Mouse (Mus musculus): ENCODE data around the gene Serpinb13. TPM values are rescaled to one million over a fixed set of nuclear protein-coding genes. Genes with fewer than 3 reads are reported as not detected.

The Serpinb13 gene
- not detected in 2 replicates for polyA plus RNA-seq (2015; fragmentation: Nextera tagmentation; extraction: Ambion mirVana)

DNA sequence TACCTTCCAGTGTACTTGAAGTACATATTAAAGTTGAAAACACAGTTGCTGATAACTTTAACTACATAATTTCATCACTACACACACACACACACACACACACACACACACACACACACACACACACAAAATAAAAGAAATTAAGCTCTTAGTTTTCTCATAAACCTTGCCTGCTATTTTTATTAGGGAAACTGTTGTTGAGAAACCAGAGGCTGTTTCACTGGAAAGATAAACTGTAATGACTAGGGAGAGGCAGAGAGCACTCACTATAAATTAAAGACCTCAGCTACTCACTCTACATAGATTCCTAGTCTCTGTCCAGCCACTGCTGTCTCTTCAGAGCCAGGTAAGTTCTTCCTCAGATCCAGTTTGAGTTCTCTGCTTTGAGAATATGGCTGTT is at the start of gene Serpinb13:
Gene Serpinb13 (plus strand): TSS at position 301 of the 400 bp plus-strand sequence.
- Histone ChIP-seq H3K36me3 (no peaks in the 10 kb centered on the region), H3K27me3 (no peaks in the 10 kb centered on the region), H3K27ac (no peak within 1 kb of the TSS), H3K4me3 (no peak within 1 kb of the TSS), H3K4me1 (no peaks in the 10 kb centered on the region), H3K4me2 (no peak within 1 kb of the TSS), H3K9ac (no peak within 1 kb of the TSS), H3K9me3 (no peaks in the 10 kb centered on the region)
- ATAC-seq (ENCODE audit: insufficient number of reproducible peaks, insufficient read depth, low FRiP score, low TSS enrichment, low read depth), result no peak

- Histone ChIP-seq H3K36me3 (no peaks in the 10 kb centered on the region), H3K4me1 (peaks cover 4% of the 10 kb centered on the region; the same call in 1 of the 2 replicates), H3K9ac (no peak overlapping the region), H3K27ac (no peak overlapping the region), H3K4me3 (no peak overlapping the region), H3K27me3 (no peaks in the 10 kb centered on the region), H3K4me2 (no peak overlapping the region), H3K9me3 (0 out of 2 replicates have a peak, but pooled peaks cover 2% of the 10 kb centered on the region)
- ATAC-seq (ENCODE audit: insufficient number of reproducible peaks, insufficient read depth, low FRiP score, low TSS enrichment, low read depth), result no peak
- WGBS, result 80% methylated on average over 4 of the region's 4 CpGs
These were observed 48.8 kb upstream of the Serpinb13 start for GRCm38 (mm10) chr1:106931954-106932353.

GRCm38 (mm10) chr1:106933658-106934057 is 47.1 kb upstream of the Serpinb13 start:
- Histone ChIP-seq H3K4me2 (no peak overlapping the region), H3K36me3 (no peaks in the 10 kb centered on the region), H3K9ac (no peak overlapping the region), H3K4me1 (peaks cover 4% of the 10 kb centered on the region; the same call in 1 of the 2 replicates), H3K4me3 (no peak overlapping the region), H3K27me3 (no peaks in the 10 kb centered on the region), H3K27ac (no peak overlapping the region), H3K9me3 (0 out of 2 replicates have a peak, but pooled peaks cover 2% of the 10 kb centered on the region)
- no peak for ATAC-seq (ENCODE audit: insufficient number of reproducible peaks, insufficient read depth, low FRiP score, low TSS enrichment, low read depth)

GRCm38 (mm10) chr1:106934265-106934664 is 46.5 kb upstream of the Serpinb13 start, which contains the start of gene Serpinb12:
Serpinb12 (plus strand) TSS chr1:106934449.
- H3K36me3 ChIP-seq, result no peaks in the 10 kb centered on the region
- ATAC-seq (ENCODE audit: insufficient number of reproducible peaks, insufficient read depth, low FRiP score, low TSS enrichment, low read depth), result no peak
- no peak within 1 kb of the TSS for H3K4me3 ChIP-seq
- H3K4me2 ChIP-seq, result no peak within 1 kb of the TSS
- H3K4me1 ChIP-seq, result peaks cover 4% of the 10 kb centered on the region; the same call in 1 of the 2 replicates
- H3K9ac ChIP-seq, result no peak within 1 kb of the TSS
- H3K27me3 ChIP-seq, result no peaks in the 10 kb centered on the region
- 0 out of 2 replicates have a peak, but pooled peaks cover 2% of the 10 kb centered on the region for H3K9me3 ChIP-seq
- H3K27ac ChIP-seq, result no peak within 1 kb of the TSS
- 81% methylated on average over 6 of the region's 6 CpGs for WGBS

- Histone ChIP-seq H3K9ac (no peak overlapping the region), H3K4me3 (no peak overlapping the region), H3K27ac (no peak overlapping the region), H3K27me3 (no peaks in the 10 kb centered on the region), H3K9me3 (no peaks in the 10 kb centered on the region), H3K36me3 (no peaks in the 10 kb centered on the region), H3K4me1 (no peaks in the 10 kb centered on the region), H3K4me2 (no peak overlapping the region)
- 77% methylated on average over 1 of the region's 1 CpGs for WGBS
- no peak for ATAC-seq (ENCODE audit: insufficient number of reproducible peaks, insufficient read depth, low FRiP score, low TSS enrichment, low read depth)
These were observed 33.6 kb upstream of the Serpinb13 start for GRCm38 (mm10) chr1:106947217-106947616.

- no peak for ATAC-seq (ENCODE audit: insufficient number of reproducible peaks, insufficient read depth, low FRiP score, low TSS enrichment, low read depth)
- Histone ChIP-seq H3K4me2 (no peak overlapping the region), H3K27ac (no peak overlapping the region), H3K9me3 (no peaks in the 10 kb centered on the region), H3K27me3 (no peaks in the 10 kb centered on the region), H3K4me1 (no peaks in the 10 kb centered on the region), H3K4me3 (no peak overlapping the region), H3K36me3 (no peaks in the 10 kb centered on the region), H3K9ac (no peak overlapping the region)
- WGBS, result 60% methylated on average over 3 of the region's 3 CpGs
These were observed 20.8 kb upstream of the Serpinb13 start for GRCm38 (mm10) chr1:106959981-106960380.

- H3K4me2 ChIP-seq, result no peak overlapping the region
- H3K4me1 ChIP-seq, result no peaks in the 10 kb centered on the region
- no peak overlapping the region for H3K9ac ChIP-seq
- H3K9me3 ChIP-seq, result no peaks in the 10 kb centered on the region
- WGBS, result 41% methylated on average over 3 of the region's 3 CpGs
- H3K27ac ChIP-seq, result no peak overlapping the region
- no peak for ATAC-seq (ENCODE audit: insufficient number of reproducible peaks, insufficient read depth, low FRiP score, low TSS enrichment, low read depth)
- H3K36me3 ChIP-seq, result no peaks in the 10 kb centered on the region
- no peak overlapping the region for H3K4me3 ChIP-seq
- no peaks in the 10 kb centered on the region for H3K27me3 ChIP-seq
These were observed 19.8 kb upstream of the Serpinb13 start for GRCm38 (mm10) chr1:106961023-106961422.

DNA sequence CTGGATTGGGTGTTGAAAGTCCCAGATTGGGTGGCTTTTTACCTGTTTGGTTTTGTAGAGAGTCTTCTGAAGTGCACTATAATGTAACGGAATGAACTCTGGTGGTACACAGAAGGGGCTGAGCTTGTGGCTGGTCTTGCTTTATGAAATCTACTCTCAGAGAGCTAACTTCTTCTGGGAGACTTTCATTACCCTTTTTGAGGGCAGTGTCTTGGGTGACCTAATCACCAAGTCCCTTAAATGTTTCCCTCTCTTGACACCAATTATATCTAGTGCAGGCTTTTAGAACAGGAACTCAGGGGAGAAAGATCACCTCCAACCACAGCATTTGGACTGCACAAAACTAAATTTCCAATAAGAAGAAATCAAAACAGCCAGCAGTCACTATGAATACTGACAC is 2.3 kb downstream of the Serpinb13 start:
- Histone ChIP-seq H3K27ac (no peak overlapping the region), H3K27me3 (no peaks in the 10 kb centered on the region), H3K36me3 (no peaks in the 10 kb centered on the region), H3K4me3 (no peak overlapping the region), H3K4me2 (no peak overlapping the region), H3K9ac (no peak overlapping the region), H3K9me3 (no peaks in the 10 kb centered on the region), H3K4me1 (no peaks in the 10 kb centered on the region)
- WGBS, result 94% methylated on average over 1 of the region's 1 CpGs
- ATAC-seq (ENCODE audit: insufficient number of reproducible peaks, insufficient read depth, low FRiP score, low TSS enrichment, low read depth), result no peak

- WGBS, result 67% methylated on average over 2 of the region's 2 CpGs
- no peaks in the 10 kb centered on the region for H3K36me3 ChIP-seq
- ATAC-seq (ENCODE audit: insufficient number of reproducible peaks, insufficient read depth, low FRiP score, low TSS enrichment, low read depth), result no peak
These were observed 3.1 kb downstream of the Serpinb13 start for GRCm38 (mm10) chr1:106983865-106984264.

DNA sequence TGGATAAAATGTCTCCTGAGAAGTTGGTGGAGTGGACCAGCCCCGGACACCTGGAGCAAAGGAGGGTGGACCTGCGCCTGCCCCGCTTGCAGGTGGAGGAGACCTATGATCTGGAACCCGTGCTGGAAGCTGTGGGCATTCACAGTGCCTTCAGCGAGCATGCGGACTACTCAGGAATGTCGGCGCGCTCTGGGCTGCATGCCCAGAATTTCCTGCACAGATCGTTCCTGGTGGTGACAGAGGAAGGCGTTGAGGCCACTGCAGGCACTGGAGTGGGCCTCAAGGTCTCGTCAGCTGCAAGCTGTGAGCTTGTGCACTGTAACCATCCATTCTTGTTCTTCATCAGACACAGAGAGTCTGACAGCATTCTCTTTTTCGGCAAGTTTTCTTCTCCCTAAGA is 19.6 kb downstream of the Serpinb13 start:
- Histone ChIP-seq H3K4me2 (no peak overlapping the region), H3K4me3 (no peak overlapping the region), H3K36me3 (no peaks in the 10 kb centered on the region), H3K4me1 (no peaks in the 10 kb centered on the region), H3K9me3 (no peaks in the 10 kb centered on the region), H3K27me3 (no peaks in the 10 kb centered on the region), H3K9ac (no peak overlapping the region), H3K27ac (no peak overlapping the region)
- 62% methylated on average over 13 of the region's 13 CpGs for WGBS
- no peak for ATAC-seq (ENCODE audit: insufficient number of reproducible peaks, insufficient read depth, low FRiP score, low TSS enrichment, low read depth)

More at GRCm38 (mm10) chr1:106983865-106984264, 3.1 kb downstream of the Serpinb13 start:
- H3K4me3 ChIP-seq, result no peak overlapping the region
- no peaks in the 10 kb centered on the region for H3K27me3 ChIP-seq
- H3K9me3 ChIP-seq, result no peaks in the 10 kb centered on the region
- no peak overlapping the region for H3K4me2 ChIP-seq
- no peak overlapping the region for H3K27ac ChIP-seq
- no peaks in the 10 kb centered on the region for H3K4me1 ChIP-seq
- H3K9ac ChIP-seq, result no peak overlapping the region

DNA sequence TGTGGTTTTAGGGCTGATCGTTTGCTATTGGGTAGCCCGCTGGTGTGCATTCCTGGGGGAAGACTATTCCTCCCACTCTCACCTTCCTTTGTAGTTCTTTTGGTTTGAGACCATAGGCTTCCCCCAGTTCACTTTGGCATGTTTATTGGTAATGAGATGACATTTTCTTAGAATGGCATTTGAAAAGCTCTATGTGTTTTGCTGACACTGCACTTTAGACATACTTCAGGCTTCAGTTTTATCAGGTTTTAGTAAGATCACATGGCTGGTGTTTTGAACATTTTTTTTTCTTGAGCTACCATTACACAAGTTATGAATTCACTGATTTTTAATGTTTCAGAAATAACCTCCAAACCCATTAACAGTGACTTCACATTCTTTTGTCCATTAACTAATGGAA is 21.0 kb downstream of the Serpinb13 start:
- WGBS, result 77% methylated on average over 2 of the region's 2 CpGs
- Histone ChIP-seq H3K36me3 (no peaks in the 10 kb centered on the region), H3K9me3 (no peaks in the 10 kb centered on the region), H3K27me3 (no peaks in the 10 kb centered on the region), H3K4me3 (no peak overlapping the region), H3K9ac (no peak overlapping the region), H3K27ac (no peak overlapping the region), H3K4me1 (no peaks in the 10 kb centered on the region), H3K4me2 (no peak overlapping the region)
- no peak for ATAC-seq (ENCODE audit: insufficient number of reproducible peaks, insufficient read depth, low FRiP score, low TSS enrichment, low read depth)

GRCm38 (mm10) chr1:107006316-107006715 is 25.5 kb downstream of the Serpinb13 start:
- Histone ChIP-seq H3K4me2 (no peak overlapping the region), H3K27me3 (no peaks in the 10 kb centered on the region), H3K4me3 (no peak overlapping the region), H3K9ac (no peak overlapping the region), H3K9me3 (no peaks in the 10 kb centered on the region), H3K27ac (no peak overlapping the region), H3K36me3 (no peaks in the 10 kb centered on the region), H3K4me1 (no peaks in the 10 kb centered on the region)
- 0 out of 2 replicates have a peak, but pooled peaks have one; percentile 59 for ATAC-seq (ENCODE audit: insufficient number of reproducible peaks, insufficient read depth, low FRiP score, low TSS enrichment, low read depth)
- 68% methylated on average over 3 of the region's 3 CpGs for WGBS

Measured in embryonic facial prominence, embryonic 13.5 days (tissue).